Mouse (Mus musculus) gastrocnemius, postnatal 25 days (tissue): ENCODE data around the gene Isg20l2. TPM values are rescaled to one million over a fixed set of nuclear protein-coding genes. Genes with fewer than 3 reads are reported as not detected.

Experiments used
- DNase-seq: peaks from one replicate; pipeline ENCODE4 v3.0.0; 2022
- total RNA-seq, 2 experiments: library from RNA; stranded (reverse); gene quantifications; 1 replicate in 1 of 2; 2 replicates in 1 of 2; pipeline ENCODE4 v1.2.3; 2021

Isg20l2 gene
- total RNA-seq, 2 experiments from 2014 or later: 7.1 to 7.5 TPM

GRCm38 (mm10) chr3:87947056-87947810 lies 17.1 kb downstream of the Isg20l2 start:
- DNase-seq: no peak

- DNase-seq: no peak
Observed at GRCm38 (mm10) chr3:87947811-87948199, 17.7 kb downstream of the Isg20l2 start.

- DNase-seq: no peak
Observed at GRCm38 (mm10) chr3:87948378-87949265, 18.5 kb downstream of the Isg20l2 start, which contains the start of gene Crabp2. TSS of gene Crabp2 (plus strand) at chr3:87948666.

- no peak for DNase-seq
Observed at GRCm38 (mm10) chr3:87949266-87949954, 19.3 kb downstream of the Isg20l2 start.

GRCm38 (mm10) chr3:87949955-87950515 lies 19.9 kb downstream of the Isg20l2 start:
- DNase-seq: no peak

GRCm38 (mm10) chr3:87951946-87952345 lies 21.8 kb downstream of the Isg20l2 start:
- no peak for DNase-seq

- no peak for DNase-seq
Observed at GRCm38 (mm10) chr3:87952440-87952839, 22.3 kb downstream of the Isg20l2 start.

- DNase-seq: no peak
Observed at GRCm38 (mm10) chr3:87958056-87958455, 27.9 kb downstream of the Isg20l2 start.

GRCm38 (mm10) chr3:87958476-87958875 lies 28.4 kb downstream of the Isg20l2 start:
- DNase-seq: no peak

GRCm38 (mm10) chr3:87958967-87959366 lies 28.9 kb downstream of the Isg20l2 start:
- DNase-seq: no peak

GRCm38 (mm10) chr3:87959371-87959770 lies 29.3 kb downstream of the Isg20l2 start:
- no peak for DNase-seq

GRCm38 (mm10) chr3:87960191-87960585 lies 30.1 kb downstream of the Isg20l2 start:
- no peak for DNase-seq

GRCm38 (mm10) chr3:87960586-87961191 lies 30.6 kb downstream of the Isg20l2 start:
- DNase-seq: peak; percentile 88

GRCm38 (mm10) chr3:87970184-87970938 lies 40.2 kb downstream of the Isg20l2 start:
- no peak for DNase-seq

- peak; percentile 56 for DNase-seq
Observed at GRCm38 (mm10) chr3:87970939-87971488, 40.9 kb downstream of the Isg20l2 start, which contains the start of gene Nes. TSS of gene Nes (plus strand) at chr3:87971078.

- DNase-seq: no peak
Observed at GRCm38 (mm10) chr3:87971489-87972202, 41.5 kb downstream of the Isg20l2 start.

GRCm38 (mm10) chr3:87972203-87972664 lies 42.1 kb downstream of the Isg20l2 start:
- DNase-seq: no peak

GRCm38 (mm10) chr3:87972776-87973175 lies 42.7 kb downstream of the Isg20l2 start:
- no peak for DNase-seq

- DNase-seq: no peak
Observed at GRCm38 (mm10) chr3:87973593-87974380, 43.7 kb downstream of the Isg20l2 start.
